Mouse (Mus musculus): Measurements from ENCODE around the gene Vps13d.

GRCm38 (mm10) chr4:145013187-145013586 lies 181.6 kb downstream of the Vps13d start:
- TF ChIP-seq POLR2A (IDR thresholded peaks at IDR 0.05; ENCODE audit: low read depth, low read length) (no peak), CTCF (conservative IDR thresholded peaks at IDR 0.05 in 1 of 2, IDR thresholded peaks at IDR 0.05 in 1 of 2; ENCODE audit: low read depth in 2 of 2, low read length in 2 of 2) (no peak), CHD2 (IDR thresholded peaks at IDR 0.05; ENCODE audit: low read length) (no peak), MYC (IDR thresholded peaks at IDR 0.05; ENCODE audit: low read depth, low read length) (no peak), MAZ (IDR thresholded peaks at IDR 0.05; ENCODE audit: low read depth, low read length) (no peak), USF1 (IDR thresholded peaks at IDR 0.05; ENCODE audit: low read depth, low read length) (no peak), TCF12 (IDR thresholded peaks at IDR 0.05; ENCODE audit: low read depth, low read length) (no peak), NRF1 (IDR thresholded peaks at IDR 0.05; ENCODE audit: low read depth, low read length) (no peak)

Data from CH12.LX (cell line).